Mouse (Mus musculus): ENCODE measurements around the gene Zfp618. TPM values are rescaled to one million over a fixed set of nuclear protein-coding genes. Genes with fewer than 3 reads are reported as not detected.

Zfp618 gene
- polyA plus RNA-seq, 1 experiment: 1.9 TPM

- H3K4me3 ChIP-seq (ENCODE audit: insufficient read depth, low read length): no peak overlapping the region
- no peak overlapping the region for H3K27ac ChIP-seq (ENCODE audit: insufficient read depth, low read length)
- TF ChIP-seq POLR2A (IDR thresholded peaks at IDR 0.05; ENCODE audit: extremely low read depth, insufficient read depth, low read length) (no peak), CTCF (IDR thresholded peaks at IDR 0.05; ENCODE audit: extremely low read depth, insufficient read depth, low read length) (no peak)
- H3K4me1 ChIP-seq (ENCODE audit: control insufficient read depth, insufficient read depth, low read length): no peaks in the 10 kb centered on the region
Measured at GRCm38 (mm10) chr4:63102025-63102424, 136.7 kb downstream of the Zfp618 start.

- TF ChIP-seq POLR2A (IDR thresholded peaks at IDR 0.05; ENCODE audit: extremely low read depth, insufficient read depth, low read length) (no peak), CTCF (IDR thresholded peaks at IDR 0.05; ENCODE audit: extremely low read depth, insufficient read depth, low read length) (no peak)
Measured at GRCm38 (mm10) chr4:63105651-63106050, 140.3 kb downstream of the Zfp618 start.

GRCm38 (mm10) chr4:63118639-63119437 lies 153.5 kb downstream of the Zfp618 start:
- no peak overlapping the region for H3K4me3 ChIP-seq (ENCODE audit: insufficient read depth, low read length)
- peaks cover 2% of the 10 kb centered on the region; the same call in 1 of the 2 replicates for H3K4me1 ChIP-seq (ENCODE audit: control insufficient read depth, insufficient read depth, low read length)
- TF ChIP-seq POLR2A (IDR thresholded peaks at IDR 0.05; ENCODE audit: extremely low read depth, insufficient read depth, low read length) (no peak), CTCF (IDR thresholded peaks at IDR 0.05; ENCODE audit: extremely low read depth, insufficient read depth, low read length) (peak; percentile 96)
- H3K27ac ChIP-seq (ENCODE audit: insufficient read depth, low read length): no peak overlapping the region

More at GRCm38 (mm10) chr4:63105651-63106050, 140.3 kb downstream of the Zfp618 start:
- Histone ChIP-seq H3K27ac (ENCODE audit: insufficient read depth, low read length) (no peak overlapping the region), H3K4me3 (ENCODE audit: insufficient read depth, low read length) (no peak overlapping the region), H3K4me1 (ENCODE audit: control insufficient read depth, insufficient read depth, low read length) (no peaks in the 10 kb centered on the region)

- no peak overlapping the region for H3K4me3 ChIP-seq (ENCODE audit: insufficient read depth, low read length)
- TF ChIP-seq CTCF (IDR thresholded peaks at IDR 0.05; ENCODE audit: extremely low read depth, insufficient read depth, low read length): no peak
- no peak for TF ChIP-seq POLR2A (IDR thresholded peaks at IDR 0.05; ENCODE audit: extremely low read depth, insufficient read depth, low read length)
- no peaks in the 10 kb centered on the region for H3K4me1 ChIP-seq (ENCODE audit: control insufficient read depth, insufficient read depth, low read length)
- H3K27ac ChIP-seq (ENCODE audit: insufficient read depth, low read length): no peak overlapping the region
Measured at GRCm38 (mm10) chr4:63124861-63125466, 159.6 kb downstream of the Zfp618 start.

- H3K27ac ChIP-seq (ENCODE audit: insufficient read depth, low read length): no peak overlapping the region
- TF ChIP-seq CTCF (IDR thresholded peaks at IDR 0.05; ENCODE audit: extremely low read depth, insufficient read depth, low read length): no peak
- TF ChIP-seq POLR2A (IDR thresholded peaks at IDR 0.05; ENCODE audit: extremely low read depth, insufficient read depth, low read length): no peak
- no peak overlapping the region for H3K4me3 ChIP-seq (ENCODE audit: insufficient read depth, low read length)
- no peaks in the 10 kb centered on the region for H3K4me1 ChIP-seq (ENCODE audit: control insufficient read depth, insufficient read depth, low read length)
Measured at GRCm38 (mm10) chr4:63129891-63130624, 164.7 kb downstream of the Zfp618 start.

GRCm38 (mm10) chr4:63147268-63147667 lies 181.9 kb downstream of the Zfp618 start:
- TF ChIP-seq POLR2A (IDR thresholded peaks at IDR 0.05; ENCODE audit: extremely low read depth, insufficient read depth, low read length) (no peak), CTCF (IDR thresholded peaks at IDR 0.05; ENCODE audit: extremely low read depth, insufficient read depth, low read length) (no peak)
- no peaks in the 10 kb centered on the region for H3K4me1 ChIP-seq (ENCODE audit: control insufficient read depth, insufficient read depth, low read length)
- no peak overlapping the region for H3K27ac ChIP-seq (ENCODE audit: insufficient read depth, low read length)
- H3K4me3 ChIP-seq (ENCODE audit: insufficient read depth, low read length): no peak overlapping the region

GRCm38 (mm10) chr4:63151127-63151526 lies 185.8 kb downstream of the Zfp618 start:
- Histone ChIP-seq H3K27ac (ENCODE audit: insufficient read depth, low read length) (no peak overlapping the region), H3K4me3 (ENCODE audit: insufficient read depth, low read length) (no peak overlapping the region), H3K4me1 (ENCODE audit: control insufficient read depth, insufficient read depth, low read length) (no peaks in the 10 kb centered on the region)
- no peak for TF ChIP-seq POLR2A (IDR thresholded peaks at IDR 0.05; ENCODE audit: extremely low read depth, insufficient read depth, low read length)

- Histone ChIP-seq H3K27ac (ENCODE audit: insufficient read depth, low read length) (no peak overlapping the region), H3K4me3 (ENCODE audit: insufficient read depth, low read length) (no peak overlapping the region), H3K4me1 (ENCODE audit: control insufficient read depth, insufficient read depth, low read length) (no peaks in the 10 kb centered on the region)
- TF ChIP-seq CTCF (IDR thresholded peaks at IDR 0.05; ENCODE audit: extremely low read depth, insufficient read depth, low read length) (no peak), POLR2A (IDR thresholded peaks at IDR 0.05; ENCODE audit: extremely low read depth, insufficient read depth, low read length) (no peak)
Measured at GRCm38 (mm10) chr4:63154028-63154427, 188.7 kb downstream of the Zfp618 start.

GRCm38 (mm10) chr4:63154699-63155098 lies 189.3 kb downstream of the Zfp618 start, which contains the start of gene Ambp:
Gene Ambp, minus strand, starts transcription at chr4:63154799.
- H3K27ac ChIP-seq (ENCODE audit: insufficient read depth, low read length): no peak within 1 kb of the TSS
- H3K4me1 ChIP-seq (ENCODE audit: control insufficient read depth, insufficient read depth, low read length): no peaks in the 10 kb centered on the region
- TF ChIP-seq POLR2A (IDR thresholded peaks at IDR 0.05; ENCODE audit: extremely low read depth, insufficient read depth, low read length) (no peak), CTCF (IDR thresholded peaks at IDR 0.05; ENCODE audit: extremely low read depth, insufficient read depth, low read length) (no peak)
- no peak within 1 kb of the TSS for H3K4me3 ChIP-seq (ENCODE audit: insufficient read depth, low read length)

Data from cortical plate, adult 2 months (tissue).